Comparison of ENCODE assay signal across 19 mouse cellular contexts in the genomic region with DNA sequence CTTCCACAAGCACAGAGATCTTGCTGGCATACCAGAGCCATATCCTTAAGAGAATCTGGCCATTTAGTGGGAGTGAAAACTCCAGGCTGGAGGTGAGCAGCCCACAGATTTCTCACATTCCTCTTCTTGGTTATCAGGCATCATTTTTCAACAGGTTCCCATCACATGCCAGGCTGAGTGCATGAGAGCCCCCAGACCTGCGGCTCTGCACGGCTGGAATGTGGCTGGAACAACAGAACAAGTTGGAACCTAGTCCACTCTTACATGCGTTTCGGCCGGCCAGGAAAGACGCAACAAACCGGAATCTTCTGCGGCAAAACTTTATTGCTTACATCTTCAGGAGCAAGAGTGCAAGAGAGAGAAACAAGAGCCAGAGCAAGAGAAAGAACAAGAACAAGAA.
"Had no signal": no experiment of that assay in that cellular context is flagged by ENCODE, and none has a peak within 500 bp of the region (broad histone marks: within the 10 kb centered on the region; RNA-seq: fewer than 3 reads in every experiment).

No protein-coding gene starts in this region.

- H3K4me2 ChIP-seq: kidney, embryonic 15.5 days; liver, embryonic 13.5 days; lung, embryonic 15.5 days; midbrain, embryonic 12.5 days; midbrain, embryonic 15.5 days; neural tube, embryonic 12.5 days; neural tube, embryonic 15.5 days had no signal

- H3K4me1 ChIP-seq: liver, embryonic 13.5 days; midbrain, embryonic 12.5 days; midbrain, embryonic 15.5 days; neural tube, embryonic 12.5 days; neural tube, embryonic 15.5 days had no signal

- H3K36me3 ChIP-seq: kidney, embryonic 15.5 days; liver, embryonic 13.5 days; lung, embryonic 15.5 days; midbrain, embryonic 12.5 days; midbrain, embryonic 15.5 days; neural tube, embryonic 12.5 days; neural tube, embryonic 15.5 days had no signal

- H3K27me3 ChIP-seq: kidney, embryonic 15.5 days; liver, embryonic 13.5 days; lung, embryonic 15.5 days; midbrain, embryonic 12.5 days; midbrain, embryonic 15.5 days; neural tube, embryonic 12.5 days; neural tube, embryonic 15.5 days had no signal

- DNase-seq: kidney, postnatal 10 days; kidney, postnatal 36 days; layer of hippocampus, postnatal 36 days; liver, embryonic 13.5 days; right cerebral cortex, adult 18-20 months; right cerebral cortex, postnatal 14 days; right cerebral cortex, postnatal 4 days; thymus, adult 2 months; thymus, postnatal 14 days; thymus, postnatal 4 days had no signal

- H3K9ac ChIP-seq: kidney, embryonic 15.5 days; liver, embryonic 13.5 days; lung, embryonic 15.5 days; midbrain, embryonic 12.5 days; midbrain, embryonic 15.5 days; neural tube, embryonic 12.5 days; neural tube, embryonic 15.5 days had no signal

- H3K27ac ChIP-seq: kidney, embryonic 15.5 days; left cerebral cortex, adult 2 months; liver, embryonic 13.5 days; macrophage; midbrain, embryonic 12.5 days; midbrain, embryonic 15.5 days; neural tube, embryonic 12.5 days; neural tube, embryonic 15.5 days; stomach, postnatal 0 days had no signal

- H3K9me3 ChIP-seq: kidney, embryonic 15.5 days; liver, embryonic 13.5 days; lung, embryonic 15.5 days; midbrain, embryonic 12.5 days; midbrain, embryonic 15.5 days; neural tube, embryonic 12.5 days; neural tube, embryonic 15.5 days had no signal

- H3K4me3 ChIP-seq: kidney, embryonic 15.5 days; left cerebral cortex, adult 2 months; liver, embryonic 13.5 days; lung, embryonic 15.5 days; midbrain, embryonic 12.5 days; midbrain, embryonic 15.5 days; neural tube, embryonic 12.5 days; neural tube, embryonic 15.5 days had no signal

- ATAC-seq: midbrain, embryonic 15.5 days had no signal
